Mouse (Mus musculus) MEL-GATA-1-ER (cell line): ENCODE results near the gene Pxmp4.
A peak's percentile ranks its signal among the peaks of the same experiment; 100 is the strongest.

Experiments used
- DNase-seq: peaks from one replicate; pipeline ENCODE4 v3.0.0-alpha.2; 2012; ENCODE audit warnings: low read depth; ENCODE audit errors: extremely low read depth

Gene Pxmp4

DNA sequence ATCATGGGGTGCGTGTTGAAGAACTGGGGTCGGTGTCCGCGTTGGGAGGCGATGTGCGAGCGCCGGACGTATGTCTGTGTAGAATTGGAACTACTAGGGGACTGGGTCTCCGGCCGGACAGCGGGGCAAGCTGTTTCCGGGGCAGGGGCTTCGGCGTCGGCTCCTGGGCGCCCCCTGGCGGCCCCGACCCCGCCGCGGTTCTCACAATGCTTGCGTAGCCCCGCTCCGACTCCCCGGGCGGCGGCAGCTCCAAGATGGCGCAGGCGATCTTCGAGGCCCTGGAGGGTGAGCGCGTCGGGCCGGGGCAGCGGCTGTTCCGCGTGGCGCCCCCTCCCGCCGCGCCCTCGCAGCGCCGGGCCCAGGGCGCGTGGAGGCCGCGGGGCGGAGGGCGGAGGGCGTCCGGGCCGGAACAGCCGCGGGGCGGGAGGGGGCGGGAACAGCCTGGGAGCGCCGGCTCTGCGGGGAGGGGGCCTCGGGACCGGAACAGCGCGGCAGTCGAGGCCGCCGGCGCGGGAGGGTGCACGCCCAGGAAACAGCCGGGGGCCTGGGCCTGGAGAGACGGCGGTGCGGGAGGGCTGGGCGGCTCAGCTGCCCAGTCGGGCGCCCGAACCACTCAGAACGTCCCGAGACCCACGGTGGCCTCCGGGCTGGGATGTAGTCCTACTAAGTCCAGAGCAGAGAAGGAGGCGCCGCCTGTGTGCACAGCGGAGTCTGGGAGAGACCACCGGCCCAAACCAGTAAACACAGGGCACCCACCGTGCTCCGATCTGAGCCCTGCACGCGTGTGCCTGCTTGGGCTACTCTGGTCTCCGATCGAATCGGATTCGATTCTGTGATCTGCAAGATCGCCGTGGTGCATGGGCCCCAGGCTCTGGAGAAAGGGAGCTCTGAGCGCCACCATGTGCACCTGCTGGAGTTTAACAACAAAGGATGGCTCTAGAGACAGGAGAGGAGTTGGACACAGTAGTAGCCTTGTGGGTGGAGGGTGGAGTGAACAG lies 9.9 kb upstream of the Pxmp4 start, which contains the start of the genes Zfp341 and 4930519P11Rik:
Zfp341 (plus strand) TSS at position 180 of the 998 bp plus-strand sequence.
4930519P11Rik (minus strand) TSS at position 320 of the 998 bp plus-strand sequence.
- DNase-seq: peak; percentile 51

DNA sequence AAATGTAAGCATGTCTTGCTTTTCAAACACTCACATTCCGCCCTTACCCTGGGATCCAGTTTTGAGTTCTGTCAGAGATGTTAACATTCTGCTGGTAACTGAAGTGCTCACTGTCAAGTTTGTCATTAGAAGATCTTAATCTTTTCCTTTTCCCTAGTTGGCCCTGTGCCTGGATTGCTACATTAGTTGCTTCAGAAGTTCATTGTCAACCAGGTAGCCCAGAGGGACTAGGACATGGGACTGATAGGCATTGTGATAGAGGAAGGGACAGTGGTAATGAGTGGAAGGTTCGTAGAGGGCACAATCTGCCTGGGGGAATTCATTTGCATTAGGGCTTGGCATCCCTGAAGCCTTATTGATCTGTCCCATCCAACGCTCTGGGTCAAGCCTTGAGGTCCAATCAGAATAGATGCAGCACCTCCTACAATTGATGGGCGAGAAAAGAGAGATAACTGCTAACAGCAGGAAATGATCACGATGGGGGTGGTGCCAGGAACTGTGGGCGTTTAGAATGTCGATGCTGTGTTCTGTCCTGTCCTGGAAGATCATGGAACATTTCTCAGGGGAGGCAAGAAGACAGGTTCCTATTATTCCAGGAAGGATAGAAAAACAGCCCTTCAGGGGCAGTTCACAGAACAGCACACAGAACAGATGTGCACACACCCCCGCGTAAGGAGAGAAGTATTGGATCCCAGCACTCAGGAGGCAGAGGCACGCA lies 5.7 kb upstream of the Pxmp4 start:
- DNase-seq: no peak

DNA sequence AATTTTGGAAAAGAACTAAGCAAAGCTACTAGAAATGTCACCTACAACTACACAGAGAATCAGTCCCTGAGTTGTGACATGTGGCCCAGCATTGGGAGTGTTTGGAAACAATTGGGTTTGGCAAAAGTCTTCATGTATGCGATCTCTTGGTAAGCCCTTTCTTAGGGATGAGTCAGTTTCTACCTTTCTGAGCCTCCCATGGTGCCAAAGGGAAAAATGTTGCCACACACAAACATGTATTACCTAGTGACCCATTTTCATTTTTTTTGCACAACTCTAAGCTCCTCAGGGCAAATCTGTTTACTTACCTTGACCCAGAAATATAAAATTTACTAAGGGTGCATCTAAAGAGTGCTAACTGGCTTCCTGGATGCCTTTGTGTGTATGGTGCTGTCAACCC lies 3.5 kb upstream of the Pxmp4 start:
- no peak for DNase-seq

DNA sequence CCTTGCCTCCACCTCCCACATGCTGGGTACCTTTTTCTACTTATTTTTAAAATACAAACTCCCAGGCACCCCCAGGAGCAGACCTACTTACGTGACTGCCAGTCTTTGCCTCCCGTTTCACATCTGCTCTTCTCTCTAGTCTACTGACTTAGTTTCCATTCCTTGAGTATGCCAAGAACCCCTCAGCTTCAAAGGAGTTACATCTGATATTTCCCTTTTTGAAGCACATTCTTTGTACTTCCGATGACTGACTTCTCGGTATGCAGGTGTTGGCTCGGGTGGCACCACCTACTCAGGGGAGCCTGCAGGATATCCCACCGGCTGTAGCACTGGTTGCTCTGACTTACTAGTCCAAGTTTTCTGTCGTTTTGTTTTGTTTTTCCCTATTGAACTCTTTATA lies 648 bp upstream of the Pxmp4 start:
- DNase-seq: no peak

DNA sequence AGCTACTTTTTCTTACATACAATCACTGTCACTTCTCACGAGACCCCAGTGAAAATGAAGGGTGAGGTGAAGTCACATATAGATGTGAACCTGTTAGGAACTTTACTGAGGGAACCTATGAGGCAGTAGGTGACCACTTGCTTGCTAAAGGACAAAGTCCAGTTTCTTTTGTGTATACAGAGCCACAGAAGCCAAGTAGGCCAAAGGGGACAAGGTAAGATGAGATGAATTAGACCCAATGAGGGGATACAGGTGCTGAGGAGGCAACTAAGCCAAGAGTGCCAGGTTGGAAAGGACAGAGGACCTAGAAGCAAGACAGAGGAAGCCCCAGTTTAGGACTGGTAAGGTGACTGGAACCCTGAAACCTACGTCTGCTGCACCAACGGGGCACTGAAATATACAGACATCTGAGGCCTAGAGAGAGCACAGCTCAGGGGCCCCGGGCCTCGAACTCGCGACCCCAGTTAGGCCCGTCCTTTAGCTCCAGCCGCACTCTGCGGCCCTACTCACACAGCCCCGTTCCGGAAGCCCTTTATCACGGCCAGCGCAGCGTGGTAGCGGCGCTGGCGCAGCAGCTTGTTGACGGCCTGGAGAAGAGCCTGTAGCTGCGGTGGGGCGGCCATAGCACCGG lies 386 bp downstream of the Pxmp4 start:
- no peak for DNase-seq

DNA sequence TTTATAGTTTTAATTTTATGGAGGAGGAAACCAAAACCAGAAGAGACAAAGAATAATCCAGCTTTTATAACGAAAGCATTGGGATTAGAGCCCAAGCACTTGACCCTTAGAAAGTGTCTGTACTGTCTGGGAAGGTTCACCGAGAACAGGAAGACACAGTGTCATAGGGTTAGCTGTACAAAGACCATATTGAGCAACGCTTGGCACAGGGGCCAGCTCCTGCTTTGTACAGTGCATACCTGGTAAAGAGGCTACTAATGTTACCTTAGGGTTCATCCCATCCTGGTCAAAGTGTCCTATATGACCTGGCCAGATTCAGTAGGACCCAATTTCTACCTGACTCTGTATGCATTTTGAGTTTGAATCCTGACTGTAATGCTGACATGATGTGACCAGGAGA lies 2.2 kb downstream of the Pxmp4 start:
- no peak for DNase-seq

DNA sequence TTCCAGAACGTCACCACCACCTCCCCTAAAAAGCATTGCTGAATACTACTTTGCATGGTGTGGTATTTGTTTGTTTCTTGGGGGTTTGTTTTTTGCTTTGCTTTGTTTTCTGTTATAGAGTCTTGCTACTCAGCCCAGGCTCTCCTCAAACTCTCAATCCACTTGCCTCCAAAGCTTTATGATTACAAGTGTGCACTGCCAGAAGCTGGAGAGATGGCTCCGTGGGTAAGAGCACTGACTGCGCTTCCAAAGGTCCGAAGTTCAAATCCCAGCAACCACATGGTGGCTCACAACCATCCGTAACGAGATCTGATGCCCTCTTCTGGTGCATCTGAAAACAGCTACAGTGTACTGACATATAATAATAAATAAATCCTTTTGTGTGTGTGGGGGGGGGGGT lies 2.9 kb downstream of the Pxmp4 start:
- no peak for DNase-seq

DNA sequence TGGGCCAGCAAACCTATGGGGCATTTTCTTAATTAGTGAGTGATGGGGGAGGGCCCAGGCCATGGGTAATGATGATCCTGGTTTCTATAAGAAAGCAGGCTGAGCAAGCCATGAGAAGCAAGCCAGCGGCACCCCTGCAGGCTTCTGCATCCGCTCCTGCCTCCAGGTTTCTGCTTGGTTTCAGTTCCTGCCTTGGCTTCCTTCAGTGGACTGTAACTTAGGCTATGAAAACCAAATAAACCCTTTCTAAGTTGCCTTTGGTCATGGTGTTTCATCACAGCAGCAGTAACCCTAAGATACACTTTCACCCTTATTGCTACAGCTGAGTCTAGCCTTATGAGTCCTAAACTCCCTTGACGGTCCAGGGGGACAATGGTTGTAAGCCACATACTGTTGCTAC lies 6.1 kb downstream of the Pxmp4 start:
- no peak for DNase-seq

DNA sequence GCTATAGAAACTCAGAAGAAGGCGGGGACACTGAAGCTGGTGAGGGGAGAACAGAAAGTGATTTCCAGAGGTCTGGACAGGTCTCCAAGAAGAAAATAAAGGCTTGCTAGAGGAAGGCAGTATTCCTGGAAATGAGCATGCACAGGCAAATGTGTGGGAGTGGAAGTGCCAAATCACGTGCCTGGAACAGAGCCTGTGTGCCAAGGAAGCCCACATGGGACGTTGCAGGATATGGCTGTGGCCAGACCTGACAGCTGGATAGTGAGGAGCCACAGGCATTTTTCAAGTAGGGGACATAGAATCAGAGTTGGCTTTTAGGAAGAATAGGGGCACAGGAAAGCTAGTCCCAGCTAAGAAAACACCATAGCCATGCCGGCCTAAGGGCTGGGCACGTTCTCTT lies 7.7 kb downstream of the Pxmp4 start:
- DNase-seq: no peak

DNA sequence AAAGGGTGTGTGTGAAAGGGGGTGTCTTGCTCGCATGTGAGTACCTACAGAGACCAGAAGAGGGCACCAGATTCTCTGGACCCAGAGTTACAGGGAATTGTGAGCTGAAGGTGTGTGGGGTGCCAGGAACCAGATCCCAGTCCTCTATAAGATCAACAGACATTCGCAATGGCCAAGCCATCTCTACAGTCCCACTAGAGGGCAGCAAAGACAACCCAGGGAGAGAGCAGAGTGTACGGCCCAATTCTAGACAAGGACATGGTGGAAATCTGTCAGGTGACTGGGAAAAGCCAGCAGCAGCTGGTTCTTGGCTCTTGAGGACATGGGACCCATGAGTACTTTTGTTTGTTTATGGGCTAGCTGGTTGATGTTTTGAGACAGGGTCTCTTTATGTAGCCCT lies 10.5 kb downstream of the Pxmp4 start:
- no peak for DNase-seq

DNA sequence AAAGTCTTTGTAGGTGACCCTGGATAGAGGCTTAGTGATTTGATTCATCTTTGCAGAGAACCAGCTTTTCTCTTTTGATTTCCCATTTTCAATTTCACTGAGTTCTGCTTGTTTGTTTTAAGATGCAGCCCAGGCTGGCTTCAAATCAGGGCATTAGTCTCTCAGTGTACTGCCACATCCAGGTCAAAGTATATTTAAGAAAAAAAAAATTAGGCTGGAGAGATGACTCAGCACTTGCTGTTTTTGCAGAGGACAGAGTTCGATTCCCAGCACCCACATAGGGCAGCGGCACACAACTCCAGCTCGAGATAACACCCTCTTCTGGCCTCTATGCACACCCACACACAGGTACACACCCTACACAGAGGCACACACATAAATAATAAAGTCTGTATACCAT lies 12.3 kb downstream of the Pxmp4 start:
- DNase-seq: no peak

DNA sequence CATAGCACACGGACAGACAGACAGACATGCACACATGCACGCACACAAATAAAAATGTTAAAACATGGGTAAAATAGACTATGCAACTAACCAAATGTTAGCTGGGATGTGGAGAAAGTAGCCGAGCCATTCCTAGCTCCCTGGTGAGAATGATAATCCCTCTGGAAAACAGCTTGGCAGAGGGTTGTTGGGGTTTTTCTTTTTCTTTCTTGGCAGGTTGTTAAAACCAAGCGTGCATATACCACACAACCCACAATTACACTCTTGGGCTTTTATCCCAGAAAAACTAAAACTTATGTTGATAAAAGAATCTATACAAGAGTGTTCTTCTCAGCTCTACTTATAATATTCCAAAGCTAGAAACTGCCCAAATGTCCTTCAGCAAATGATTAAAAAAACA lies 14.5 kb downstream of the Pxmp4 start:
- no peak for DNase-seq

DNA sequence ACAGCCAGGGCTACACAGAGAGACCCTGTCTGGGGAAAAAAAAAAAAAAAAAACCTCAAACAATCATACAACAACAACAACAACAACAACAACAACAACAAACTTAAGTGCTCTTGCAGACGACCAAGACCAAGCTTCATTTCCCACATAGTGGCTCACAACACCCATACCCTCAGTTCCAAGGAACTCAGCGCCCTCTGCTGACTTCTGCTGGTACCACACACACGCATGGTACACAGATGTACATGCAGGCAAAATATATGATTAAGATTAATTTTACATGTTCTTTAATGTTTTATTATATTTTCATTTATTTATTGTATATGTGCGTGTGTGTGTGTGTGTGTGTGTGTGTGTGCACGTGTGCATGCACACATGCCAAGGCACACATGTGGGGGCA lies 17.1 kb downstream of the Pxmp4 start:
- DNase-seq: peak; percentile 42

DNA sequence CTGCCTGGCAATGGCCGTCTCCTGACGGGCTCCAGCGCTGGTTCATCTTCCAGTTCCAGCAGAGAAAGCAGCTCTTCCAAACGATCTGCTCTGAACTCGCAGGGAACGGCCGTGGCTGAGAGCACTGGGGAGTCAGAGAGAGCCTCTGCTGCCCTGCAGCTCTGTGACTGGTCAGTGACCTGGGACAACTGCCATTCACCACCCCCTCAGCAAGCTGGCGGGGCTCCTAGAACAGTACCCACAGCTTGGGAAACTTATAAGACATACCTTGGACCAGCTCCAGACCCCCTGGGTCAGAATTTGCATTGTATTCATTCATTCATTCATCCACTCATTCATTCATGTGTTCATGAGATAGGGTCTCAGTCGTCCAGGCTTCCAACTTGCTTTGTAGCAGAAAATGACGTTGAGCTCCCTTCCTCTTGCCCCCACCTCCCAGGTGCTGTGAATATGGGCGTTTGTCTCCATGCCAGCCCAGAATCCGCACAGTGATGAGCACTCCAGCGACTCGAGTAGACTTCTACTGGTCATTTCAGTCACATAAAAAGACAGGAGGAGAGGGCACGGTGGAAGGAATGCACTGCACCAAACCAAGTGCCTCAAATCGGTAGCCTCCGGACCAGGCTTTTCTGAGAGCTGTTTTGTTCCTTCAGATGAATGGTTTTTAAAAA lies 18.4 kb downstream of the Pxmp4 start:
- no peak for DNase-seq

DNA sequence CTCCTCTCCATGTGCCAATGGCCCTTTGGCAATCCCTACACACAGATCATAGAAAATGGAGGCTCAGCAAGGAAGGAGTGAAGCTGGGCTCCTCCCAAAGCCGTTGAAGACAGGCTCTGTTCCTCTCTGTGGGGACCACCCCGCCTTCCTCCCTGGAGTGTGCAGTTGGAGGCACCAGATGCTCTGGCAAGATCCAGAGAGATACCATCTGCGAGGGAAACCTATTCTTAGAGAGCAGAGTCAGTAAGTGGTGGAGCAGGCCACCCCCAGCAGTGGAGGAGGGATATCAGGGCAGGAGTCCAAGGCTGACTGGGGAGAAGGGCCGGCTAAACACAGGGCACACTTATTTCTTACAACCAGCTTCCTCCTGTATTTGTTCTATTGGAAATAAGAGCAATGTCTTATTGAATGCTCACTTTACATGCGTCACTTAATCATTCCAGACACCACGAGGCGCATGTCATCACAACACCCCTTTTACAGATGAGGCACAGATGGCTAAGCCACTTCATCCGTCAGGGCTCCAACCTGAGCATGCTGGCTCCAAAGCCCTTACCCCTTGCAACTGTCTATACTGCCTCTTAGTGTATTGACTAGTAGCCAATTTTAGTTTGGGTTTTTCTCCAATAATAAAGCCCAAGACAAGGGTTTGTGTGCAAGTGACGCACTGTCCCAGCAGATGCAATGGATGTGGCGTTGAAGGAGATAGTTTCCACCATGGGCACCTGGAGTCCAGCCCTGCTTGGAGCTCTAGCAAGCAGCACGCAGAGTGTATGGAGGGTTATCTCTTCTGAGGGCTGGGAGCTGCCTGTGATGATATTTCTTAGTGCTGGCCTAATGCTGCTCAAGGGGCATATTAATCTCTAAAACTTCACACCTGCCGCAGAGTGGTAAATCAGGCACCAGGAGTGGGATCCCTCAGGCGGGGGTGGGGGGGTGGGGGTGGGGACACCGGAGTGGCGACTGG lies 19.3 kb downstream of the Pxmp4 start:
- DNase-seq: peak; percentile 50

DNA sequence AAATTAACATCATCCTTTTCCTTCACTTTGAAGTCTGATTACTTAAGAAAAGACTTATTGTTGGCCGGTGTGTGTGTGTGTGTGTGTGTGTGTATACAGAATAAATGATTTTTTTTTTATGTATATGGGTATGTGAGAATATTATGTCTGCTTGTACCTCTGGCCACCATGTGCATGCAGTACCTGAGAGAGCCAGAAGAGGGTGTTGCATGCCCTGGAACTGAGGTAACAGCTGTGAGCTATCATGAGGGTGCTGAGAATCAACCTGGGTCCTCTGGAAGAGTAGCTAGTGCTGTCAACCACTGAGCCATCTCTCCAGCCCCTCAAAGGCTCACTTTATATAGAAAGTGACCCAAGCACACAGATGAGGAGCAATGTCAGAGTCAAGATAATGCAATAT lies 22.1 kb downstream of the Pxmp4 start:
- DNase-seq: no peak

DNA sequence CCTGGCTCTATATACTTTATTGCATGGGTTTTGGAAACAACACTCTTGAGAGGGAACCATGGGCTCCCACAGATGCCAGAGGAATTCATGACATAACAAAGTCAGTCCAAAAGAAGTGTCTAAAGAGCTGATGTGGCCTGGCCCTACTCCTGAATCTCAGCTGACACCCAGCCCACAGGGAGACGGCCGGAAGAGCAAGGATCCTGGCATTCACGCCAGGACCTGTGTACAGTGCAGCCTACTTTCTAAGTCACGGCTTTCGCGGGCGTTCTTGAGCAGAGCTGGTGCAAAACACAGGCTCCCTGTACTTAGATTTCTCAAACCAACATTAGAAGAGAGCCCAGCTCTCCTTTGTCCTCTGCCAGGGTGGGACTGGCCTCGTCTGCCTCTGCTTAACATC lies 22.9 kb downstream of the Pxmp4 start:
- DNase-seq: no peak

DNA sequence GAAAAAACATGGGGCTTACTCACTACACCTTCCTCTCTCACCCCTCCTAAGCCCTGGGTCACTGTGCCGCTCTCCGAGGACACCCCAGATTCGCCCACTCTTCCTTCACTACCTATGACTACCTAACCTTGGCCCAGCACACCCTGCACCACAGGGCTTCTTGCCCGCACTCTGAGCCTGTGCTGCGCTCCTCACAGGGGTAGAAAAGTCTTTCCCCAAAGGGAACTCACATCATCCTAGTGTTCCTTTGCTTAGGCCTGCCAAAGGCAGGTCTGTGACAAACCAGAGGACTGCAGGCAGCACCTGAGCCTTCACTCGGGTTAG lies 25.8 kb downstream of the Pxmp4 start:
- no peak for DNase-seq

DNA sequence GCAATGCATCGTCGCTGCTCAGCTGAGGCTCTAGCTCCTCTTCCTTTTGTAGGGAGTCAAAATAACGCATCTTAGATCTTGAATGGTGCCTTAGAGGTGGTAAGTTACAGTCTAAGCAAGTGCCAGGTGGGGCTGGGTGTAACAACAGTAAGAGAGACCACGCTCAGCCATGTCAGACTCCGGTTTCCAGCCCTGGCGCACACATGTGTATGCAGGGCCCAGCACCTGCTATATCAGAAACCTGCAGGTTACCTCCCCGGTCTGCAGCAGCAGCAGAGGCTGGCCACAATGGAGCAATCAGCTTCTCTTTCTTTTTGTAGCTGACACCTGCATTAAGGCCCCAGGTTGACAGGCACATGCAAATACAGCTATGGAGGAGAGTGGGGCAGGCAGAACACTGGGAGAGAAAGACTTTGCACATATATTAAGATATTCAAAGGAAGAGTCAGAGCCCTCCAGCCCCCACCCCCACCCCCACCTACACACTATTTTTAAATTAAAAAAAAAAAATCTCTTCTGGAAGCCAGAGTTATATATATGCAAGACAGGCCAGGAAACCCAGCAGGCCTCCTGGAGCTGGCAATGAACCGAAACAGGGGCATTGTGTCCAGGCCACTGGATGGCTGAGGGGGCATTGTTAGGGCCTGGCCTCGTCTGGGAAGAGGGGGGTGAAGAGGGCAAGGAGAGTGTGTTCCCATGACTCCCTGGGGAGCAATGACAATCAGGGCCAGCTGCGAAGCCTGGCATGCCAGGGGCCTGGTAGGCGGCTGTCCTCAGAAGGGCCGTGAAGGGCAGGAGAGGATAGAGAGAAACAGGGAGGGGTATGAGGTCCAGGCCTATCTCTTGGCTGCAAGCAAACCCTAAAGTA lies 26.4 kb downstream of the Pxmp4 start:
- no peak for DNase-seq
